Mouse (Mus musculus) CH12.LX (cell line): ENCODE measurements around the gene Tssk4. TPM values are rescaled to one million over a fixed set of nuclear protein-coding genes. Genes with fewer than 3 reads are reported as not detected.
A peak's percentile ranks its signal among the peaks of the same experiment; 100 is the strongest.

Experiments used
- DNase-seq: peaks from one replicate; pipeline ENCODE4 v3.0.0-alpha.2; 2013; ENCODE audit errors: extremely low read depth
- H3K27ac ChIP-seq: 2 replicates; pipeline ENCODE4 v1.5.1; 2012; ENCODE audit warnings: low read depth, mild to moderate bottlenecking, control low read depth, moderate library complexity; ENCODE audit not compliant: insufficient read depth
- H3K27me3 ChIP-seq: replicated peaks from 2 replicates; pipeline ENCODE3; 2012; ENCODE audit warnings: inconsistent platforms
- H3K36me3 ChIP-seq, 2 experiments: replicated peaks in 1 of 2; 2 replicates each; pipeline versions ENCODE3 to v1.6.1; 2012; ENCODE audit warnings: inconsistent platforms in 1 of 2, low read length in 1 of 2, mild to moderate bottlenecking in 1 of 2, mixed read lengths in 1 of 2, moderate library complexity in 1 of 2; ENCODE audit not compliant: control insufficient read depth in 1 of 2, insufficient read depth in 1 of 2
- H3K4me1 ChIP-seq, 2 experiments: 2 replicates each; pipeline ENCODE4 v1.6.1; 2012; ENCODE audit warnings: inconsistent platforms in 1 of 2, moderate library complexity in 1 of 2; ENCODE audit not compliant: insufficient read depth in 2 of 2, control insufficient read depth in 1 of 2
- H3K4me2 ChIP-seq: 2 replicates; pipeline ENCODE4 v1.6.1; 2012; ENCODE audit warnings: low read depth, mild to moderate bottlenecking, control low read depth; ENCODE audit not compliant: poor library complexity, insufficient read depth, severe bottlenecking
- H3K4me3 ChIP-seq, 3 experiments: fragments of 150-350 bp in 1 of 3; sonication (generic) in 1 of 3; replicated peaks in 1 of 3; 2 replicates each; pipeline versions ENCODE3 to v1.5.1; 2011 to 2012; ENCODE audit warnings: low read depth in 2 of 3, low read length in 2 of 3, mild to moderate bottlenecking in 2 of 3, moderate library complexity in 2 of 3, control low read depth in 1 of 3, improper control_type of control experiment in 1 of 3, inconsistent platforms in 1 of 3, mixed read lengths in 1 of 3; ENCODE audit not compliant: poor library complexity in 1 of 3
- H3K79me2 ChIP-seq: replicated peaks from 2 replicates; pipeline ENCODE4 v1.6.1; 2012; ENCODE audit warnings: mild to moderate bottlenecking, moderate library complexity; ENCODE audit not compliant: control insufficient read depth, poor library complexity, insufficient read depth, severe bottlenecking; ENCODE audit errors: extremely low read depth
- H3K9ac ChIP-seq: 2 replicates; pipeline ENCODE4 v1.6.1; 2012; ENCODE audit warnings: low read depth, mild to moderate bottlenecking, control low read depth, moderate library complexity; ENCODE audit not compliant: insufficient read depth
- H3K9me3 ChIP-seq: replicated peaks from 2 replicates; pipeline ENCODE3; 2012; ENCODE audit warnings: low read length, inconsistent platforms, mixed read lengths
- BHLHE40 ChIP-seq: IDR thresholded peaks from 2 replicates; pipeline ENCODE4 v1.6.1; 2011; ENCODE audit warnings: mild to moderate bottlenecking, low read depth, low read length, improper control_type of control experiment
- CHD1 ChIP-seq: IDR thresholded peaks from 2 replicates; pipeline ENCODE4 v1.6.1; 2012; ENCODE audit warnings: low read depth, low read length, improper control_type of control experiment, inconsistent platforms
- CHD2 ChIP-seq: IDR thresholded peaks from 2 replicates; pipeline ENCODE4 v1.6.1; 2011; ENCODE audit warnings: low read length, improper control_type of control experiment
- CTCF ChIP-seq, 2 experiments: IDR thresholded peaks in 1 of 2; conservative IDR thresholded peaks in 1 of 2; 2 replicates each; pipeline ENCODE4 v1.5.1; 2011 to 2012; ENCODE audit warnings: low read depth in 2 of 2, low read length in 2 of 2, improper control_type of control experiment in 1 of 2, inconsistent platforms in 1 of 2, mild to moderate bottlenecking in 1 of 2, moderate library complexity in 1 of 2
- E2F4 ChIP-seq: IDR thresholded peaks from 2 replicates; pipeline ENCODE4 v1.6.1; 2011; ENCODE audit warnings: low read depth, low read length, improper control_type of control experiment; ENCODE audit not compliant: insufficient replicate concordance
- GABPA ChIP-seq: IDR thresholded peaks from 2 replicates; pipeline ENCODE4 v1.6.1; 2012; ENCODE audit warnings: low read depth, low read length, improper control_type of control experiment, inconsistent platforms; ENCODE audit not compliant: insufficient replicate concordance
- JUND ChIP-seq: conservative IDR thresholded peaks from 2 replicates; pipeline ENCODE4 v1.6.1; 2011; ENCODE audit warnings: low read depth, low read length, improper control_type of control experiment
- MAFK ChIP-seq: IDR thresholded peaks from 2 replicates; pipeline ENCODE4 v1.6.1; 2011; ENCODE audit warnings: low read length, improper control_type of control experiment; ENCODE audit not compliant: insufficient replicate concordance
- MAX ChIP-seq: IDR thresholded peaks from 2 replicates; pipeline ENCODE4 v1.6.1; 2011; ENCODE audit warnings: low read length, improper control_type of control experiment
- MAZ ChIP-seq: IDR thresholded peaks from 2 replicates; pipeline ENCODE4 v1.6.1; 2012; ENCODE audit warnings: low read depth, mild to moderate bottlenecking, inconsistent platforms, low read length, improper control_type of control experiment, moderate library complexity
- MEF2A ChIP-seq: IDR thresholded peaks from 2 replicates; pipeline ENCODE4 v1.6.1; 2014; ENCODE audit warnings: low read depth, mild to moderate bottlenecking, inconsistent platforms, low read length, improper control_type of control experiment, borderline replicate concordance
- NELFE ChIP-seq: IDR thresholded peaks from 2 replicates; pipeline ENCODE4 v1.6.1; 2011; ENCODE audit warnings: low read depth, low read length, improper control_type of control experiment
- PAX5 ChIP-seq: IDR thresholded peaks from 2 replicates; pipeline ENCODE4 v1.6.1; 2012; ENCODE audit warnings: low read length, inconsistent platforms, mixed read lengths
- POLR2A ChIP-seq: IDR thresholded peaks from 2 replicates; pipeline ENCODE4 v1.6.1; 2011; ENCODE audit warnings: low read depth, mild to moderate bottlenecking, improper control_type of control experiment, low read length
- POLR2AphosphoS2 ChIP-seq: IDR thresholded peaks from 2 replicates; pipeline ENCODE4 v1.6.1; 2011; ENCODE audit warnings: low read depth, low read length, improper control_type of control experiment
- RAD21 ChIP-seq: IDR thresholded peaks from 2 replicates; pipeline ENCODE4 v1.6.1; 2011; ENCODE audit warnings: low read depth, mild to moderate bottlenecking, low read length, improper control_type of control experiment, moderate library complexity
- RCOR1 ChIP-seq: conservative IDR thresholded peaks from 2 replicates; pipeline ENCODE4 v1.6.1; 2012; ENCODE audit warnings: low read depth, mild to moderate bottlenecking, inconsistent platforms, low read length, improper control_type of control experiment
- SIN3A ChIP-seq: IDR thresholded peaks from 2 replicates; pipeline ENCODE4 v1.6.1; 2012; ENCODE audit warnings: low read length, improper control_type of control experiment, inconsistent platforms
- SMC3 ChIP-seq: IDR thresholded peaks from 2 replicates; pipeline ENCODE4 v1.6.1; 2011; ENCODE audit warnings: low read depth, low read length, improper control_type of control experiment
- TBP ChIP-seq: conservative IDR thresholded peaks from 2 replicates; pipeline ENCODE4 v1.6.1; 2011; ENCODE audit warnings: low read depth, low read length, improper control_type of control experiment
- TCF12 ChIP-seq: IDR thresholded peaks from 2 replicates; pipeline ENCODE4 v1.6.1; 2014; ENCODE audit warnings: low read depth, mild to moderate bottlenecking, inconsistent platforms, low read length, improper control_type of control experiment
- USF1 ChIP-seq: IDR thresholded peaks from 2 replicates; pipeline ENCODE4 v1.6.1; 2014; ENCODE audit warnings: low read depth, mild to moderate bottlenecking, inconsistent platforms, low read length, improper control_type of control experiment
- USF2 ChIP-seq: conservative IDR thresholded peaks from 2 replicates; pipeline ENCODE4 v1.6.1; 2011; ENCODE audit warnings: low read depth, low read length, improper control_type of control experiment
- ZKSCAN1 ChIP-seq: IDR thresholded peaks from 2 replicates; pipeline ENCODE4 v1.6.1; 2012; ENCODE audit warnings: low read depth, inconsistent platforms, low read length, improper control_type of control experiment, borderline replicate concordance
- dilution Hi-C: fragments of 300-500 bp; cut with MboI; formaldehyde crosslinking; loops from 2 replicates; pipeline ENCODE4 v1.14.3; 2020; ENCODE audit warnings: low sequenced_read_pairs; ENCODE audit not compliant: extremely low pct_unique_long_range_greater_than_20kb, extremely low pct_ligation_motif_present
- in situ Hi-C: fragments of 300-500 bp; cut with MboI; formaldehyde crosslinking; loops from 3 replicates; pipeline ENCODE4 v1.14.3; 2019; ENCODE audit warnings: low sequenced_read_pairs, low pct_ligation_motif_present, low pct_unique_long_range_greater_than_20kb, mixed read lengths
- polyA plus RNA-seq: library from polyadenylated mRNA; unstranded; fragments of >175 nt; gene quantifications from 2 replicates; pipeline ENCODE4 v1.2.1, GENCODE M21; 2012; ENCODE audit warnings: low read depth; ENCODE audit not compliant: insufficient read length
- total RNA-seq, 2 experiments: library from RNA; depleted of rRNA; stranded (reverse); fragments of 300-350 nt in 1 of 2; fragments of >200 nt in 1 of 2; gene quantifications; 2 replicates each; pipeline ENCODE4 v1.2.3; 2012 to 2014

Gene Tssk4
- total and polyA plus RNA-seq, 3 experiments, result 0.30 to 0.31 TPM; not detected in 1

DNA sequence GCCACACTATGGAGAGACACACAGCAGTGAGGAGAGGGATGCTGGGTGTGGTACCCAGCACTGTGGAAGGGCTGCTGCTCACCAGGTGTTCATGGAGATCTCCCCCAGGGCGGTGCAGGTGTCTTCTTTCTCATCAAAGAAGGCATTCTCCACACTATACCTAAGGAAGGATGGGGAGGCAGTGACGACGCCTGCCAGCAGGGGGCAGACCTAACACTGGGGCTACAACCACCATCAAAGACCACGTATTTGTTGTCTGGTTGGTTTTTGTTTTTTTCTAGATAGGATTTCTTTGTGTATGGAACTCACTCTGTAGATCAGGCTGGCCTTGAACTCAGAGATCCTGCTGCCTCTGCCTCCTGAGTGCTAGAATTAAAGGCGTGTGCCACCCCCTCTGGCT lies 20.7 kb upstream of the Tssk4 start:
- no peaks in the 10 kb centered on the region for H3K9me3 ChIP-seq
- peaks cover 4 to 10% of the 10 kb centered on the region in 2 experiments; a peak in 3 of 4 replicates for H3K4me1 ChIP-seq
- in situ Hi-C loops (no loop called here), dilution Hi-C loops (no loop called here)
- TF ChIP-seq MAZ, result no peak
- peak; percentile 31 for TF ChIP-seq RAD21
- TF ChIP-seq CHD1, result no peak
- TF ChIP-seq SMC3, result peak; percentile 70
- TF ChIP-seq USF1, result no peak
- TF ChIP-seq MAX, result no peak
- TF ChIP-seq CTCF (conservative IDR thresholded peaks at IDR 0.05 in 1 of 2, IDR thresholded peaks at IDR 0.05 in 1 of 2; ENCODE audit: low read depth in 2 of 2, low read length in 2 of 2), result peak; percentile 77
- no peak overlapping the region for H3K9ac ChIP-seq
- no peaks in the 10 kb centered on the region for H3K27me3 ChIP-seq
- no peak overlapping the region for H3K4me3 ChIP-seq
- DNase-seq, result peak; percentile 45
- peaks cover 95 to 100% of the 10 kb centered on the region in 2 experiments for H3K36me3 ChIP-seq
- no peak overlapping the region for H3K27ac ChIP-seq
- H3K79me2 ChIP-seq, result peaks cover under 1% of the 10 kb centered on the region; the same call in 1 of the 2 replicates
- no peak overlapping the region for H3K4me2 ChIP-seq

- dilution Hi-C loops, result no loop called here
- Histone ChIP-seq H3K4me1 (peaks cover 4 to 25% of the 10 kb centered on the region in 2 experiments; a peak in 3 of 4 replicates), H3K9ac (peak overlapping the region; percentile 54), H3K79me2 (peaks cover 10% of the 10 kb centered on the region; the same call in 1 of the 2 replicates), H3K4me2 (peak overlapping the region; percentile 23), H3K27ac (no peak overlapping the region; the same call in 1 of the 2 replicates), H3K4me3 (peak overlapping the region; percentile 75 to 89 (median 78)), H3K9me3 (no peaks in the 10 kb centered on the region), H3K27me3 (no peaks in the 10 kb centered on the region), H3K36me3 (peaks cover 62 to 83% of the 10 kb centered on the region in 2 experiments)
- in situ Hi-C loops, result no loop called here
- peak; percentile 23 for DNase-seq
- TF ChIP-seq MAZ, result 0 out of 2 replicates have a peak, but pooled peaks have one; percentile 22
- TF ChIP-seq POLR2AphosphoS2, result no peak
These were observed 15.0 kb upstream of the Tssk4 start for GRCm38 (mm10) chr14:55634874-55635522.

DNA sequence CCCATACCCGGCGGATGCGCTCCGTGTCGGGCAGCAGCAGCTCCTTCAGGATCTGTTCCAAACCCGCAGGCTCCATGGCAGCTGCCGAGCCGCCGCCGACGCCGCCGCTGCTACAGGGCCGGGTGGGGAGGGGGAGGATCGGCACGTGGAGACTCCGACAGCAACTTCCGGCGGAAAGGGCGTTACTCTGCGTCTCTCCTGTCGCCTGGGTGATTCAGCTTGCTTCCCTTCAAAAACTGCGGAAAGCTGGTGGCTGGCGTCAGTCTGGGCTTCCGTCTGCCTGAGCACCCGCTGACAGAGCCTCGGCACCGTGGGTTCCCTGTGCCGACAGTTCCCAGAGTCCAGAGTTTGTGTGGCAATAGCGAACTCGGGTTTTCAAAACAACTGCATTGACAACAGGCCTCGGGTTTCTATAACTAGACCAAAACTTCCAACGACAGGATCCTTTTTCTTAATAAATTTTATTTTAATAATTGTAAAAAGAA lies 14.4 kb upstream of the Tssk4 start, which contains the start of gene Ipo4:
Gene Ipo4, minus strand, starts transcription at position 435 of the 485 bp plus-strand sequence.
- dilution Hi-C loops, result no loop called here
- Histone ChIP-seq H3K27ac (no peak within 1 kb of the TSS; the same call in 1 of the 2 replicates), H3K9ac (peak within 1 kb of the TSS; percentile 54), H3K79me2 (peaks cover 10% of the 10 kb centered on the region; the same call in 1 of the 2 replicates), H3K4me2 (peak within 1 kb of the TSS; percentile 53), H3K4me3 (peak within 1 kb of the TSS; percentile 75 to 89 (median 78)), H3K4me1 (peaks cover 4 to 28% of the 10 kb centered on the region in 2 experiments; a peak in 3 of 4 replicates), H3K36me3 (peaks cover 62 to 83% of the 10 kb centered on the region in 2 experiments), H3K9me3 (no peaks in the 10 kb centered on the region), H3K27me3 (no peaks in the 10 kb centered on the region)
- in situ Hi-C loops, result no loop called here
- peak; percentile 93 for DNase-seq
- TF ChIP-seq TBP (peak; percentile 75; the same call in 1 of the 2 replicates), MEF2A (peak; percentile 61; the same call in 1 of the 2 replicates), JUND (no peak), PAX5 (no peak), MAFK (no peak), USF2 (no peak; the same call in 1 of the 2 replicates), SIN3A (peak; percentile 98), MAZ (peak; percentile 81), RCOR1 (0 out of 2 replicates have a peak, but pooled peaks have one; percentile 52), MAX (peak; percentile 98), TCF12 (peak; percentile 76), GABPA (no peak), POLR2AphosphoS2 (peak; percentile 85), E2F4 (no peak), POLR2A (peak; percentile 82), CHD2 (peak; percentile 57; the same call in 1 of the 2 replicates), NELFE (peak; percentile 76), BHLHE40 (peak; percentile 97), RAD21 (no peak), ZKSCAN1 (no peak)
